25 mouse cellular contexts compared by ENCODE assay signal in genomic region chr1:97625427-97625826, GRCm38 (mm10). TPM values are rescaled to one million over a fixed set of nuclear protein-coding genes. Genes with fewer than 3 reads are reported as not detected.
DNase-seq lines count a peak whose midpoint lies in the region; ATAC-seq lines count a peak whose summit lies in the region.
"Had no signal": no experiment of that assay in that cellular context is flagged by ENCODE, and none has a peak within 500 bp of the region (broad histone marks: within the 10 kb centered on the region; RNA-seq: fewer than 3 reads in every experiment).

No protein-coding gene starts in this region.

- H3K9me3 ChIP-seq in forebrain, embryonic 10.5 days, result no peaks in the 10 kb centered on the region
- no peaks in the 10 kb centered on the region for H3K9me3 ChIP-seq in forebrain, embryonic 13.5 days (replicated peaks)
- H3K9me3 ChIP-seq in hindbrain, embryonic 10.5 days, result no peaks in the 10 kb centered on the region
- H3K9me3 ChIP-seq in hindbrain, embryonic 11.5 days (ENCODE audit: control insufficient read depth, low read length), result no peaks in the 10 kb centered on the region
- H3K9me3 ChIP-seq: forebrain, embryonic 15.5 days; heart, embryonic 12.5 days; heart, embryonic 15.5 days; hindbrain, embryonic 13.5 days; intestine, embryonic 15.5 days had no signal

- H3K9ac ChIP-seq in forebrain, embryonic 13.5 days, result no peak overlapping the region
- H3K9ac ChIP-seq in hindbrain, embryonic 11.5 days (ENCODE audit: low read depth, low read length), result no peak overlapping the region
- H3K9ac ChIP-seq: forebrain, embryonic 15.5 days; heart, embryonic 12.5 days; heart, embryonic 15.5 days; hindbrain, embryonic 13.5 days; intestine, embryonic 15.5 days had no signal

- peak overlapping the region; percentile 68; the same call in 1 of the 2 replicates for H3K27ac ChIP-seq in forebrain, embryonic 10.5 days
- no peak overlapping the region for H3K27ac ChIP-seq in forebrain, embryonic 13.5 days
- H3K27ac ChIP-seq in hindbrain, embryonic 10.5 days, result 0 out of 2 replicates have a peak overlapping the region, but pooled peaks have one; percentile 29
- H3K27ac ChIP-seq in hindbrain, embryonic 11.5 days (ENCODE audit: low read depth, low read length), result no peak overlapping the region
- H3K27ac ChIP-seq: forebrain, embryonic 15.5 days; heart, embryonic 15.5 days; hindbrain, embryonic 13.5 days; intestine, embryonic 15.5 days had no signal

- no peaks in the 10 kb centered on the region for H3K27me3 ChIP-seq in forebrain, embryonic 10.5 days (ENCODE audit: poor library complexity, severe bottlenecking)
- no peaks in the 10 kb centered on the region for H3K27me3 ChIP-seq in forebrain, embryonic 13.5 days
- H3K27me3 ChIP-seq in hindbrain, embryonic 10.5 days (ENCODE audit: insufficient read depth, poor library complexity, severe bottlenecking), result no peaks in the 10 kb centered on the region
- H3K27me3 ChIP-seq in hindbrain, embryonic 11.5 days (ENCODE audit: control insufficient read depth, insufficient read depth, low read length), result no peaks in the 10 kb centered on the region
- H3K27me3 ChIP-seq in splenic B cell, adult 2 months (ENCODE audit: control insufficient read depth, insufficient read depth, low read length, poor library complexity, severe bottlenecking), result no peaks in the 10 kb centered on the region
- H3K27me3 ChIP-seq: forebrain, embryonic 15.5 days; heart, embryonic 12.5 days; heart, embryonic 15.5 days; hindbrain, embryonic 13.5 days; intestine, embryonic 15.5 days; Patski had no signal

- H3K4me3 ChIP-seq in forebrain, embryonic 10.5 days, result no peak overlapping the region
- H3K4me3 ChIP-seq in forebrain, embryonic 13.5 days, result no peak overlapping the region
- H3K4me3 ChIP-seq in hindbrain, embryonic 10.5 days, result no peak overlapping the region
- no peak overlapping the region for H3K4me3 ChIP-seq in hindbrain, embryonic 11.5 days (ENCODE audit: low read depth, low read length)
- H3K4me3 ChIP-seq: forebrain, embryonic 15.5 days; gastrocnemius, adult 2 months; heart, embryonic 12.5 days; heart, embryonic 15.5 days; hindbrain, embryonic 13.5 days; intestine, embryonic 15.5 days had no signal

- DNase-seq in forebrain, embryonic 10.5 days (ENCODE audit: extremely low spot score, low spot score), result no peak
- DNase-seq in hindbrain, embryonic 10.5 days (ENCODE audit: low spot score), result no peak
- no peak for DNase-seq in hindbrain, embryonic 11.5 days (ENCODE audit: low spot score)
- DNase-seq in brain, adult 2 months (ENCODE audit: low read depth, low spot score), result peak; percentile 63
- DNase-seq in splenic B cell, adult 2 months (ENCODE audit: low read depth, low spot score), result peak; percentile 31
- no peak for DNase-seq in natural killer cell, adult 2 months (ENCODE audit: low spot score in 2 of 2)
- DNase-seq in spleen, postnatal 14 days (ENCODE audit: low spot score in 2 of 2), result no peak
- DNase-seq: adrenal gland, adult 8-10 months; adrenal gland, postnatal 25 days; cerebellum, adult 18-20 months; cerebellum, adult 9-10 months; cerebellum, postnatal 14 days; gastrocnemius, adult 2 months; gastrocnemius, postnatal 14 days; heart, adult 18-20 months; heart, postnatal 10 days; heart, postnatal 36 days had no signal

- no peaks in the 10 kb centered on the region for H3K36me3 ChIP-seq in forebrain, embryonic 10.5 days (replicated peaks)
- H3K36me3 ChIP-seq in forebrain, embryonic 13.5 days (ENCODE audit: poor library complexity, severe bottlenecking), result no peaks in the 10 kb centered on the region
- H3K36me3 ChIP-seq in hindbrain, embryonic 10.5 days, result no peaks in the 10 kb centered on the region
- H3K36me3 ChIP-seq in hindbrain, embryonic 11.5 days (ENCODE audit: control insufficient read depth, insufficient read depth, low read length), result no peaks in the 10 kb centered on the region
- no peaks in the 10 kb centered on the region for H3K36me3 ChIP-seq in splenic B cell, adult 2 months (ENCODE audit: control insufficient read depth, insufficient read depth, low read length, poor library complexity, severe bottlenecking)
- H3K36me3 ChIP-seq: forebrain, embryonic 15.5 days; heart, embryonic 12.5 days; heart, embryonic 15.5 days; hindbrain, embryonic 13.5 days; intestine, embryonic 15.5 days had no signal

- H3K4me2 ChIP-seq in forebrain, embryonic 13.5 days, result no peak overlapping the region
- H3K4me2 ChIP-seq in hindbrain, embryonic 11.5 days (replicated peaks; ENCODE audit: low read depth, low read length), result no peak overlapping the region
- H3K4me2 ChIP-seq: forebrain, embryonic 15.5 days; heart, embryonic 12.5 days; heart, embryonic 15.5 days; hindbrain, embryonic 13.5 days; intestine, embryonic 15.5 days had no signal

- H3K4me1 ChIP-seq in forebrain, embryonic 10.5 days, result peaks cover 61% of the 10 kb centered on the region
- H3K4me1 ChIP-seq in forebrain, embryonic 13.5 days, result peaks cover 57% of the 10 kb centered on the region
- peaks cover 42% of the 10 kb centered on the region for H3K4me1 ChIP-seq in hindbrain, embryonic 10.5 days (replicated peaks)
- H3K4me1 ChIP-seq in hindbrain, embryonic 11.5 days (replicated peaks; ENCODE audit: control insufficient read depth, insufficient read depth, low read length), result no peaks in the 10 kb centered on the region
- H3K4me1 ChIP-seq: heart, embryonic 12.5 days; heart, embryonic 15.5 days; intestine, embryonic 15.5 days had no signal

- 74% methylated on average over 6 of the region's 6 CpGs for WGBS in forebrain, embryonic 10.5 days
- WGBS in forebrain, embryonic 13.5 days, result 71% methylated on average over 6 of the region's 6 CpGs
- 72% methylated on average over 6 of the region's 6 CpGs for WGBS in hindbrain, embryonic 10.5 days
- WGBS in hindbrain, embryonic 11.5 days, result 73% methylated on average over 6 of the region's 6 CpGs

- no peak for ATAC-seq in forebrain, embryonic 13.5 days
- ATAC-seq in hindbrain, embryonic 11.5 days (ENCODE audit: low FRiP score), result no peak
- ATAC-seq: forebrain, embryonic 15.5 days; hindbrain, embryonic 16.5 days; intestine, embryonic 15.5 days; Patski had no signal

RNA-seq across cellular contexts. Expression of gene D1Ertd622e, which starts 36.4 kb away (rescaled TPM):
- polyA plus RNA-seq in forebrain, embryonic 10.5 days (2016; fragmentation: Nextera tagmentation; extraction: Ambion mirVana), result 28.3 and 28.7 TPM in 2 replicates
- 47.4 and 51.2 TPM in 2 replicates for polyA plus RNA-seq in forebrain, embryonic 13.5 days (2015; fragmentation: Nextera tagmentation; extraction: Ambion mirVana)
- polyA plus RNA-seq in hindbrain, embryonic 10.5 days (2016; fragmentation: Nextera tagmentation; extraction: Ambion mirVana), result 25.2 and 26.4 TPM in 2 replicates
- polyA plus RNA-seq in hindbrain, embryonic 11.5 days (2014; fragmentation: Nextera tagmentation; extraction: Ambion mirVana), result 32.6 and 40.8 TPM in 2 replicates

Comparison
In these comparisons a context has a peak if more than half of its experiments do, and no peak if none do; other contexts are left out.
1. H3K27ac ChIP-seq: peak in forebrain, embryonic 10.5 days (single experiment) and hindbrain, embryonic 10.5 days (single experiment); none in forebrain, embryonic 13.5 days (single experiment) and hindbrain, embryonic 11.5 days (single experiment).
2. DNase-seq: peak in brain, adult 2 months (single experiment) and splenic B cell, adult 2 months (single experiment); none in forebrain, embryonic 10.5 days (single experiment), hindbrain, embryonic 10.5 days (single experiment), hindbrain, embryonic 11.5 days (single experiment), natural killer cell, adult 2 months (0 of 2) and spleen, postnatal 14 days (0 of 2).